Mouse (Mus musculus) lung, postnatal 4 days (tissue): ENCODE results near the gene Erc2.

Experiments
- DNase-seq, 2 experiments: peaks; one replicate each; pipeline ENCODE4 v3.0.0; 2021

The Erc2 gene

GRCm38 (mm10) chr14:28405277-28405840, 783.1 kb downstream of the Erc2 start:
- no peak for DNase-seq

- DNase-seq = no peak
Observed at GRCm38 (mm10) chr14:28409390-28409789, 787.2 kb downstream of the Erc2 start.

- DNase-seq = no peak
Observed at GRCm38 (mm10) chr14:28409796-28410347, 787.6 kb downstream of the Erc2 start.

DNA sequence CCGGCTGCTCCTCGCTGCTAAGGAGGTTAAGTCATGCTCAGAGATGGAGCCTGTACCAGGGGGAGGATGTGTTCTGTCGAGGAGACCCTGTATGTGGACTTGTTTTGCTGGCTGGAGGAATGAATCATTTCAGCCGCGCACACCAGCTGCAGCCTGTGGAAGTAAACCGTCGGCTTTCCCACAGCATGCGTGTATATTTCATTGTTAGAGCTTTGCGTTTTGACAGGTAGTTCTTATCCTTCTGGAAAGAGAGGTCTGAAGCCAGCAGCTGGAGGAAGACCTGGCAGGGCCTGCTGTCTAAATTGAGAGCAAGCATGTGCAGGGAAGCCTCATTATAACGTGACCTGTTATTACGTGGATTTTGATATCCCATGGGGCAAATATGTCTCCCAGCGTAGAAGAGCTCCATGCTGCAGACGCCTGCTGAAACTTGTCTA, 788.6 kb downstream of the Erc2 start:
- DNase-seq = no peak

DNA sequence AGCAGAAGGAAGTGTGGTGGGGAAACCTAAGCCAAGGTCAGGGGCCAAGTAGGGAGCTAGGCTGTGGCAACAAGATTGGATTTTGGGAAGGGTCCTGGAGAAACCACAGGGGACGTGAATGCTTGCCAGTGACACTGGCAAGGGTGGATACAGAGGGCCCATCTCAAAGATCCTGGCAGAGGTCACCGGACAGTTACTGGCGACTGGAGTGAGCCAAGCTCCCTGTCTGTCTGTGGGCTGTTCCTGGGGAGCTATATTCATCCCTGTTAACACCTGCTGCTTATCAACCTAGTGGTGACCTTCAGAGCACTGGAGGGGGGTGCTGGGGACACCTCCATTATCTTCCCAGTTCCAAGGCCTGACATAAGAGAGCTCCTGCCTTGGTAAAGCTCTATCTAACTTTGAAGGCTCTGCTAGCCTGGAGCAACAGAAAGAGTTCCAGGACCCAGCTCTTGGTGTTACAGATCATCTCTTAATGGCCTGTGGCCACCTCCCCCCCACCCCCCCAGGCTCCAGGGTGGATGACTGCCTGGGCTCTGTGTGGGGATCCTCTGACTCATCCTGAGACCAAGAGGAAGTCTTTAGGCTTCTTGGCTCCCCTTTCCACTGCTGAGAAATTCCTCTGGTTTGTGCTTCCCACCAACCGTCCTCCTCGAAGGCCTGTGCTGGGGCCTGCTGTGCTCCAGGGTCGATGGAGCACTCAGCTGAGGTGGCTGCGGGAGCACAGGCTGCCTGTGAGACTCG, 790.2 kb downstream of the Erc2 start:
- no peak for DNase-seq

DNA sequence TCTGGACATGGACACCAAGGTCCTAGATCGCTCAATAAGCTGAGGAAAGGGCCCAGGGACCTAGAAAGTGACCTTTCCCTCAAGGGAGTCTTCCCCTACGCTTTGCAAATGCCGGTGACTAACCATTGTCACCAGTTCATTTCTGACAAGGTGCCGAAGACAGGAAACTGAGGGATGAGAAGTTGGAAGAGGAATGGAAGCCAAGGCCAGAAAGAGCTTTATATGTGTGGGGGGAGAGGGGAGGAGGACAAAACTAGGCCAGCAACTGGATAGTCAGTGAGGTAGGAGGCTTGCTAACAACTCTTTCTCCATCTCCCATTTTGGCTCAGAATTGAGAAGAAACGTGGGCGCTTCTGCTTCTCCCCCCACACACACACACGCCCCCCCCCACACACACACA, 791.3 kb downstream of the Erc2 start:
- no peak for DNase-seq

DNA sequence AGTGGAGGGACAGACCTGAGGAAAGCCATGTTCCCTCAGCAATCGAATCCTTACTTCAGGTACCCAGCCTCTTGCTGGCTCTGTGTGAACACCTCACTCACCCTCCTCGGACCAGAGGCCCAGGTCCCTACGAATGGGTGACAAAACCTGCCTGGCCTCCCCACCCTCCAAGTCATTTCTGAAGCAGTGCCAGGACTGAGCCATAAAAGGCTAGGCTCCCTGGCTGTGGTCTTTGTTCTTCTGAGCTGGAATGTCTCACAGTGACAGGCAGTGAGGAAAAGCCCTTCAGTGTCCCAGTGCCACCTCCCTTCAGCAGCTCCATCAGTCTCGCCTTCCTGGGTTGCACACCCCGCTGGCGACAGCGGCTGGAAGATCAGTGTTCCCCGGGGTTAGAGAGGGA, 794.8 kb downstream of the Erc2 start:
- peak in 1 of 2 experiments; percentile 12 for DNase-seq

GRCm38 (mm10) chr14:28418497-28418896, 796.3 kb downstream of the Erc2 start:
- no peak for DNase-seq

GRCm38 (mm10) chr14:28419188-28419587, 797.0 kb downstream of the Erc2 start:
- DNase-seq = no peak

DNA sequence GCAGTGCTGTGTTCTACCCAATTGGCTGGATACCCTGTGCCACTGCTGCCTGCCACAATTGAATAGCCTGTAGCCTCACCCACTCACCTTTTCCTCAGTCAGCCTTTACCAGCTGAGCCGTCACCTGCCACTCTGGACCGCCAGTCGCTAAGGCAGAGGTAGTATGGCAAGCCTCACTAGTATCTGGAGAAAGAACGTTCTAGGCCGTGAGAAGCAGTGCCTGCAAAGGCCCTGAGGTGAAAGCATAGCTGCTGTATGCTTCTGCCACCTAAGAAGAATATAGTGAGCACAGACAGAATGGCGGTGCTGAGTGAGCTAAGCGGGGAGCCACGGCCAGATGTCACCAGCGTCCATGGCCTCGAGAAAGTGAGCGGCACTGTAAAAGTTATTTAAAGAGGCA, 798.4 kb downstream of the Erc2 start:
- DNase-seq = no peak

DNA sequence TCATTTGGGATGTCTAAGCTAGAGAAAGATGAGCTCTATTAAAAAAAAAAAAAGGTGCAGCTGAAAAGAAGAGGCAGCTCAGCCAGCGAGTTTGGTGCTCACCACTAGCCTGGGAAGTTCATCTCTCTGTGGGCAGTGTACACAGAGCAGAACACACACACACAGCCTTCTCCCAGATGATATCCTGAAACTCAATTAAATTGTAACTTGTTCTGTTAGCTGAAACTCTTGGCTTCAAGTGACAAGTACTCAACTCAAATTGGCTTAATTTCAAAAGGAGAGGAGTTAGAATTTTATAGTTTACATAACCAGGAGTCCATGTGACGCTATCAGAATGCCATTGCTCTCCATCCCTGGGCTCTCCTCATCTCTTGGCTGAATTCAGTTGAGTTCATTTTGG, 804.4 kb downstream of the Erc2 start:
- no peak for DNase-seq

DNA sequence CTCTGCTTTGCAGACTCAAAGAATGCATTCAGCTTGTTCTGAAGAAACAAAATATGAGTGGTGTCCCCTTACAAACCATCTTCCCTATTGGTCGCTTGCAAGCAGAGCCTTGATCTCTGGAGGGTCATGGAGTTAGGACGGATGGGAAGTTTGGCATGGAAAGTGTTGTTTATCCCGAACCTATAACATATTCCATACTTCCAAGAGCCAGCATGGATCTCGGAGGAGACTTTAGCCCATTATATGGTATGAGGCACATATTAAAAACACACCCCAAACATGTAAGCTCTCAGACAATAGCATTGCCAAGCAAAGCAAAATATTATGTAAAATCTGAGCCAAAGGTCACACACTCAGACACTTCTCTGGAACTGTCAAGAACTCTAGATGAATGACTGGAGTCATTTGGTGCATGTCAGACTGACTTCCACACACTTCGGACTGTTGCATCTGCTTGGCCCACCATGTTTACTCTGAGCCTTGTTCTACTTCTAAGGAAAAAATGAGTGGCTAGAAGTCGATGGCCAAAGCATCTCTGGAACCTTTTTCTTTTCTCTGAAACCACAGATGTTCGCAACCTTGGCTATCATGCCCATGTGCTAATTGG, 809.6 kb downstream of the Erc2 start:
- no peak for DNase-seq

GRCm38 (mm10) chr14:28434996-28435395, 812.8 kb downstream of the Erc2 start:
- no peak for DNase-seq

DNA sequence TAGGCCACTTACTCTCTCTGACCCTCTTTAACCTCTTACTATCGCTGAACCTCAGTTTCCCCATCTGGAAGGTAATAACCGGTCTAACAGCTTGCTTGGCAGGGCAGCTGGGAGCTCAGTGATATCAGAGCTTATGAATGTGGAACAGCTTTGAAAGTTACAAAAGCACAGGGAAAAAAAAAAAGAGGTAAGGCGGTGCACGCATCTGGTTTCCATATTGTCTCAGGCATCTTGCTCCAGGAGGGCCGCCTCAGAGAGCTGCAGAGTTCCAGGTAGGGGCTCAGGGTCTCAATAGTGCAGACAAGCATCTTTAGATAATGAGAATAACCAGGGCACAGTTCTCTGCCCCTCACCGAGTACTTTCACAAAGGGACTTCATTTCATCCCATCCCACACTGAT, 816.9 kb downstream of the Erc2 start:
- no peak for DNase-seq

- DNase-seq = no peak
Observed at GRCm38 (mm10) chr14:28441240-28441967, 819.2 kb downstream of the Erc2 start.

- DNase-seq = no peak
Observed at GRCm38 (mm10) chr14:28443254-28443944, 821.2 kb downstream of the Erc2 start.

- no peak for DNase-seq
Observed at GRCm38 (mm10) chr14:28445737-28446136, 823.5 kb downstream of the Erc2 start.

DNA sequence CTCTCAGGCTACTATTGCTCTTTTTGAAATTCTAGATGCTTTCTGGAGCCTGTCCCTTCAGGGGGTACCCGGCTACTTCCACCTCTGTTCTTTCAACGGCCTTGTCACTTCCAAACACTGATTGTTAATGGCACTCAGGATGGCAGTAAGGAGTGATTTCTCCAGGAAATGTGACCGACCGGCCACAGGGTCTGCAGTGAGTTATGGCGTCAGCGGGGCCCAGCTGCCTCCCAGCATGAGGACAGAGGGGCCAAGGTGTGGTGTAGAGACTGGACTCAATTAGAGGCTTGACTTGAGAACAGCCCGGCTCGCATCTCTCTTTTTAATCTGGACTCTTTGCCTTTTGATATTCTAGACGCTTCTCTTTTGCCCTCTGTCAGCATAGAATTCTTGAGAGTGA, 829.5 kb downstream of the Erc2 start:
- DNase-seq = no peak

DNA sequence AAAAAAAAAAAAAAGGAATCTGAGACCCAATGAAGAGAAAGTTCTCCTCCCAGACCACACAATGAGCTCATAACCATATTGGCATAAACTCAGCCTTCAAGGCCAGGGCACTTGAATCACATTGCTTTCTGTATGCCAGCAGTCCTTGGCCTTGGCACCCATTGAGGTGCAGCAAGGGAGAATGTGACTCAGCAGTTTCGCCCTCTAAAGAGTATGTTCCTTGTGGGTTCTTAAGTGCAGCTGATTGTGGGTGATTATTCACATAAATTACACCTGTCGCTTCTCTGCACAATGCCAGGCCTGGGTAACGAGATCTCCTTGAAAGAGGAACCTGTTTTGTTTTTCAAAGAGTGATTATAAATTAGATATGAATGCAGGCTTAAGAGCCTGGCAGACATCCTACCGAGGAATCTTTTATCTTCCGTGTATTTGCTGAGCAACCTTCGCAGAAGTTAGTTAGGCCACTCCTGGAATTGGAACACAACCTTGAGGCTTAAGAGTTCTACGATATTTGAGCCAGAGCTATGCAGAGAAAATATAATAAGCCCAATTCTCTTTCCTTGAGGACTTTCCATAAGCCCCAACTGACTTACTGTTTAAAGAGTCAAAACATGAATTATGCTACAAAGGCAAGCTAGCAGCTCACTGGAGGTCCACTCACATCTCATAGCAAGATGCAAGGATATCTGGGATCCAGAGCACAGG, 834.3 kb downstream of the Erc2 start:
- DNase-seq = peak in 1 of 2 experiments; percentile 36

DNA sequence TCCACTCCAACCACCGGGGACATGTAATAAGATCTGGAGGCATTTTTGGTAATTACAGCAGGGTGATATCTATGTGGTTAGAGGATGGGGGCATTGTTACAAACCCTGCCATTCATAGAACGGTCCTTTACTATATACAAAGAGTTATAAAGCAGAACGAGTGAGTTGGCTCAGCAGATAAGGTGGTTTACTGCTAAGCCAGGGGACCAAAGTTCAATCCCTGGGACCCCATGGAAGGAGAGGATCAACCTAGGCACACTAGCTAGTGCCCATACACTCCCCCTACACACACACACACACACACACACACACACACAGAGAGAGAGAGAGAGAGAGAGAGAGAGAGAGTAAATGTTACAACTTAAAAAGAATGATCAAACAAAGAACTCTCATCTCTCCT, 835.2 kb downstream of the Erc2 start:
- no peak for DNase-seq

- no peak for DNase-seq
Observed at GRCm38 (mm10) chr14:28467956-28468355, 845.7 kb downstream of the Erc2 start.

GRCm38 (mm10) chr14:28469696-28470095, 847.5 kb downstream of the Erc2 start:
- DNase-seq = no peak
